Mouse (Mus musculus) small intestine, adult 2 months (tissue): ENCODE data around the gene Bcl11a. TPM values are rescaled to one million over a fixed set of nuclear protein-coding genes. Genes with fewer than 3 reads are reported as not detected.

ENCODE experiments used
- H3K27ac ChIP-seq: fragments of 200-500 bp; 2 replicates; pipeline ENCODE4 v1.5.1; 2012; ENCODE audit warnings: low read depth, low read length, control low read depth, inconsistent platforms; ENCODE audit not compliant: insufficient read depth
- H3K27me3 ChIP-seq: fragments of 200-500 bp; 2 replicates; pipeline ENCODE4 v1.6.1; 2012; ENCODE audit warnings: mild to moderate bottlenecking, moderate library complexity, low read length, inconsistent platforms; ENCODE audit not compliant: control insufficient read depth, insufficient read depth
- H3K36me3 ChIP-seq: fragments of 200-500 bp; 2 replicates; pipeline ENCODE4 v1.6.1; 2012; ENCODE audit warnings: mild to moderate bottlenecking, low read length, control low read depth, inconsistent platforms; ENCODE audit not compliant: control insufficient read depth, insufficient read depth
- H3K4me1 ChIP-seq: fragments of 200-500 bp; 2 replicates; pipeline ENCODE4 v1.6.1; 2012; ENCODE audit warnings: low read length, inconsistent platforms, mixed read lengths; ENCODE audit not compliant: control insufficient read depth, insufficient read depth, insufficient read length
- H3K4me3 ChIP-seq: fragments of 200-500 bp; 2 replicates; pipeline ENCODE4 v1.5.1; 2012; ENCODE audit warnings: low read depth, mild to moderate bottlenecking, control low read depth, inconsistent platforms, low read length, moderate library complexity
- CTCF ChIP-seq: fragments of 200-500 bp; IDR thresholded peaks from 2 replicates; pipeline ENCODE4 v1.5.1; 2012; ENCODE audit warnings: low read depth, mild to moderate bottlenecking, control low read depth, inconsistent platforms, low read length, moderate library complexity, mixed read lengths; ENCODE audit not compliant: insufficient replicate concordance, insufficient read length; ENCODE audit errors: extremely low read depth
- POLR2A ChIP-seq: fragments of 200-500 bp; IDR thresholded peaks from 2 replicates; pipeline ENCODE4 v1.6.1; 2012; ENCODE audit warnings: low read depth, mild to moderate bottlenecking, control low read depth, inconsistent platforms, low read length, moderate library complexity
- WGBS: fragments of 180-500 bp; shearing (Covaris S2); methylation state at CpG from one replicate; pipeline ENCODE4 v1.1.7; 2018; 5-methylcytosine and 5-hydroxymethylcytosine counted together
- polyA plus RNA-seq: library from polyadenylated mRNA; depleted of rRNA; stranded (reverse); fragments of >200 nt; gene quantifications from 2 replicates; pipeline ENCODE4 v1.2.3, GENCODE M21; 2012

Bcl11a gene
- polyA plus RNA-seq, 1 experiment = 3.7 TPM

GRCm38 (mm10) chr11:24100449-24101070 is 22.7 kb downstream of the Bcl11a start:
- no peak overlapping the region for H3K4me3 ChIP-seq
- H3K27ac ChIP-seq = no peak overlapping the region
- 66% methylated on average over 4 of the region's 4 CpGs for WGBS
- TF ChIP-seq CTCF (no peak), POLR2A (no peak)
- no peaks in the 10 kb centered on the region for H3K27me3 ChIP-seq
- H3K4me1 ChIP-seq = peaks cover 2% of the 10 kb centered on the region; the same call in 1 of the 2 replicates
- no peaks in the 10 kb centered on the region for H3K36me3 ChIP-seq

GRCm38 (mm10) chr11:24101625-24102024 is 23.8 kb downstream of the Bcl11a start:
- Histone ChIP-seq H3K36me3 (no peaks in the 10 kb centered on the region), H3K4me1 (peaks cover 2% of the 10 kb centered on the region; the same call in 1 of the 2 replicates), H3K27me3 (no peaks in the 10 kb centered on the region), H3K27ac (no peak overlapping the region), H3K4me3 (no peak overlapping the region)
- TF ChIP-seq POLR2A (no peak), CTCF (no peak)
- WGBS = 91% methylated on average over 3 of the region's 3 CpGs

GRCm38 (mm10) chr11:24102372-24102771 is 24.5 kb downstream of the Bcl11a start:
- H3K27ac ChIP-seq = no peak overlapping the region
- H3K27me3 ChIP-seq = no peaks in the 10 kb centered on the region
- peaks cover 2% of the 10 kb centered on the region; the same call in 1 of the 2 replicates for H3K4me1 ChIP-seq
- 59% methylated on average over 2 of the region's 2 CpGs for WGBS
- TF ChIP-seq CTCF (no peak), POLR2A (no peak)
- no peak overlapping the region for H3K4me3 ChIP-seq
- H3K36me3 ChIP-seq = no peaks in the 10 kb centered on the region

- TF ChIP-seq CTCF = no peak
- no peak for TF ChIP-seq POLR2A
- Histone ChIP-seq H3K27ac (no peak overlapping the region), H3K27me3 (no peaks in the 10 kb centered on the region), H3K36me3 (no peaks in the 10 kb centered on the region), H3K4me3 (no peak overlapping the region), H3K4me1 (peaks cover 2% of the 10 kb centered on the region; the same call in 1 of the 2 replicates)
- 81% methylated on average over 6 of the region's 6 CpGs for WGBS
Observed at GRCm38 (mm10) chr11:24103128-24103742, 25.4 kb downstream of the Bcl11a start.

GRCm38 (mm10) chr11:24107414-24107813 is 29.6 kb downstream of the Bcl11a start:
- TF ChIP-seq POLR2A = no peak
- no peak for TF ChIP-seq CTCF
- no peak overlapping the region for H3K27ac ChIP-seq
- H3K4me1 ChIP-seq = 0 out of 2 replicates have a peak, but pooled peaks cover 3% of the 10 kb centered on the region
- WGBS = 80% methylated on average over 5 of the region's 5 CpGs
- H3K4me3 ChIP-seq = no peak overlapping the region
- H3K36me3 ChIP-seq = no peaks in the 10 kb centered on the region
- no peaks in the 10 kb centered on the region for H3K27me3 ChIP-seq

GRCm38 (mm10) chr11:24108974-24109373 is 31.1 kb downstream of the Bcl11a start:
- Histone ChIP-seq H3K4me1 (0 out of 2 replicates have a peak, but pooled peaks cover 3% of the 10 kb centered on the region), H3K27me3 (no peaks in the 10 kb centered on the region), H3K27ac (no peak overlapping the region), H3K4me3 (no peak overlapping the region), H3K36me3 (no peaks in the 10 kb centered on the region)
- 29% methylated on average over 3 of the region's 3 CpGs for WGBS
- TF ChIP-seq CTCF (no peak), POLR2A (no peak)

- WGBS = 41% methylated on average over 3 of the region's 3 CpGs
- Histone ChIP-seq H3K4me1 (0 out of 2 replicates have a peak, but pooled peaks cover 3% of the 10 kb centered on the region), H3K27me3 (no peaks in the 10 kb centered on the region), H3K36me3 (no peaks in the 10 kb centered on the region), H3K27ac (no peak overlapping the region), H3K4me3 (no peak overlapping the region)
- TF ChIP-seq POLR2A = no peak
- no peak for TF ChIP-seq CTCF
Observed at GRCm38 (mm10) chr11:24109388-24109787, 31.5 kb downstream of the Bcl11a start.
